Mouse (Mus musculus) small intestine, adult 2 months (tissue): ENCODE measurements around the gene Bola2.

ENCODE experiments used
- CTCF ChIP-seq: fragments of 200-500 bp; IDR thresholded peaks from 2 replicates; pipeline ENCODE4 v1.5.1; 2012; ENCODE audit warnings: low read depth, mild to moderate bottlenecking, control low read depth, inconsistent platforms, low read length, moderate library complexity, mixed read lengths; ENCODE audit not compliant: insufficient replicate concordance, insufficient read length; ENCODE audit errors: extremely low read depth
- POLR2A ChIP-seq: fragments of 200-500 bp; IDR thresholded peaks from 2 replicates; pipeline ENCODE4 v1.6.1; 2012; ENCODE audit warnings: low read depth, mild to moderate bottlenecking, control low read depth, inconsistent platforms, low read length, moderate library complexity

- TF ChIP-seq CTCF (no peak), POLR2A (no peak)
Measured at GRCm38 (mm10) chr7:126663646-126664045, 31.6 kb upstream of the Bola2 start.
